Mouse (Mus musculus) gastrocnemius, postnatal 4 days (tissue): ENCODE results near the gene 4930407I10Rik. TPM values are rescaled to one million over a fixed set of nuclear protein-coding genes. Genes with fewer than 3 reads are reported as not detected.

Source experiments
- DNase-seq, 2 experiments: peaks; one replicate each; pipeline ENCODE4 v3.0.0; 2021 to 2022; ENCODE audit warnings: low spot score in 2 of 2, mixed read lengths in 2 of 2
- total RNA-seq, 2 experiments: library from RNA; stranded (reverse); gene quantifications; 2 replicates each; pipeline ENCODE4 v1.2.3; 2021

4930407I10Rik gene
- total RNA-seq, 2 experiments from 2014 or later: not detected

DNA sequence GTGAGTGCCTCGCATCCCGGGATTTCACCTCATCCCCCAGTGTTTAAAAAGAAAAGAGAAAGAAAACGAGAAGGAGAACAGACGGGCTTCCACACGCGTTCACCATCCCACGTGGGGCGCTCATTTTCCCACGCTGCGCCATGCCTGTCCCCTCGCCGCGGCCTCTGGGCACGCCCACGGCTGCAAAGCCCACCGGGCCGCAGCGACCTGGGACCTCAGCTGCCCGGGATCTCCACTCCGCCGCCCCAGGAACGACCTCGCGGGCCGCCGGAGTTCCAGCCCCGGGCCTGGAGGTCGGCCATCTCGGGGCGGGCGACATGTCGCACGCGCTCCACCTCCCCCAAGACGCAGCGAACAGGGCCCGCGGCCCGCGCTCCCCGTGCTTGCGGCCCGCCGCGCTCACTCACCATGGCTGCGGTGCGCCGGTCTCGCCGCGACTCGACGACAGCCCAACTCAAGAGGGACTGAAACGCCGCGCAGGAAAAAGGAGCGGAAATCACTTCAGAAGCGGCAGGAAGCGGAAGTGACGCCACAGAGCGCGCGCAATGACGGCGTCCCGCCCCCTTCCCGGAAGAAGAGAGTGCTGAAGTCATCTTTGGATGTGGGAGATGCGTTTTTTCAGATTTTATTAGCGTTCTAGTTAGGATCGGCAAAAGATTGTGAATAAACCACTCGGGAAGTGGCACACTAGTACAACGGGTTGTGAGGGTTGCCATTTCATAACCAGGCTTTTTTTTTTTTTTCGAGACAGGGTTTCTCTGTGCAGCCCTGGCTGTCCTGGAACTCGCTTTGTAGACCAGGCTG lies 11.7 kb upstream of the 4930407I10Rik start, which contains the start of gene Snu13:
Snu13 (minus strand) TSS at position 519 of the 804 bp plus-strand sequence.
- DNase-seq: peak; percentile 82 to 93

DNA sequence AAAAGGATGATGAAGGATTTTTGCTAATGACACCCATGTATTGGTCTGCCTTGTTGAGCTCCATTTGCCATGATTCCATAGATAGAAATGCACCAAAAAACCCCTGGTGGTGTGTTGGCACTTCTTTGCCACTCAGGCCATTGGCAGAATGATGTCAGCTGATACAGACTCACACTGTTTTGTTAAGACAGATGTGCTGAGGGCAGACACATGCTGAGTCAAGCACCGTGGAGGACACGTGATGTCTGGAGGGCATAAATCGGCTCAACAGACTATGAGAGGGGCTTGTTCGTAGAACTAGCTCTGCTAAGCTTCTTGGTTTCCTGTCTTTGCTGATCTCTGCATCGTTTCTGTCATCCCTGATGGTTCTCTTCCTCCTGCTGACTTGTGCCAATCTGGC lies 6.4 kb upstream of the 4930407I10Rik start:
- no peak for DNase-seq

DNA sequence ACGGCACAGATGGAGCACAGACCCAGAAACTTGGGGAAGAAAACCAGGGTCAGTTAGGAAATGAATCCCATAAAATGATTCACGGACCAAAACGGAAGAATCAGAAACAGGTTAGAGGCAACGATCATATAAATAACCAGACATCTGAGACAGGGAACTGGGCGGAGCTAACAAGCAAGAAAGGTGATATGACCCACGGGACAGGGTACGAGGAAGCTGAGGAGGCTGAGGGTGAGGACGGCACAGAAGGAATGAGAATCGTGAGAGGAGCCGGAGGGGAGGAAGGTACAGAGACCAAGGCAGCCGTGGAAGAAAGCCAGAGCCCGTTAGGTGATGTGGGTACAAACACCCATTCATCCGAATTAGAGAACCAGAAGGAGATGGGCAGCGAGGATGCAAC lies 5.0 kb downstream of the 4930407I10Rik start:
- no peak for DNase-seq

DNA sequence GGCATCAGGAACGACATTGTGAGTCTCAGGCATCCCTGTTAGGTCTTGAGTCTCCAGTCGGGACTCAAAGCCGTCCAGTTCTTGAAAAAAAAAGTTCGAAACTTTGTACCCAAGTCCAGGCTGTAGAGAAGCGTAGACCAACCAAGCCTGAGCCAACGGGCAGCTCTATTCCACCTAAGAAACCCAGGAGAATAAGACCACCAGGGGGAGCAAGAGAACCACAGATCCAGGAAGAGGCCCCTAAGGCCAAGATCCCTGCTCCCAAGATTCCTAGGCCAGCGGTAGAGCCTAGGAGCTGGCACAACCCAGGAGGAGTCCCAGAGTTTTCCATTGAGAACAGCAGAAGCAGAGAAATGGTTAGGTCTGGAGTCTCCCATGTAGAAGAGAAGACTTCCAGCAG lies 6.6 kb downstream of the 4930407I10Rik start:
- DNase-seq: peak; percentile 60 to 72

DNA sequence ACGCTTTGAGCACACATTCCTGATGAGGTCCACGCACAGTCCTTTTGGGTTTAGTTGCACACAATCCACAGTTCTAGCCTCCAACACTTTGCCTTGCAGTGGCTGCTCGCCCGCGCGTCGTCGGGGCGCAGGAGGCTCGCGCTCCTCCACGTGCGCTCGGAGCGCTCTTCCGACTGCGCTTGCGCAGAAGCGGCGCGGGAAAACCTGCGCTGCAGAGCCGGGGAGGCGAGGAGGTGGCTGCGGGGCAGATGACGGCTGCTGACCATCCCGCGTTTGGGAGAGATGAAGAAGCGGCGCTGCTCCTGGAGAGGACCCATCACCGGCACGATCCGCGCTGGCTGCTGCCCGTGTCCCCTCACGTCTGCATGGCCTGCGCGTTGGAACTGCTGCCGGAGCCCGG lies 10.9 kb downstream of the 4930407I10Rik start, which contains the start of gene Mei1:
Mei1 (plus strand) TSS at position 99 of the 400 bp plus-strand sequence.
- no peak for DNase-seq

DNA sequence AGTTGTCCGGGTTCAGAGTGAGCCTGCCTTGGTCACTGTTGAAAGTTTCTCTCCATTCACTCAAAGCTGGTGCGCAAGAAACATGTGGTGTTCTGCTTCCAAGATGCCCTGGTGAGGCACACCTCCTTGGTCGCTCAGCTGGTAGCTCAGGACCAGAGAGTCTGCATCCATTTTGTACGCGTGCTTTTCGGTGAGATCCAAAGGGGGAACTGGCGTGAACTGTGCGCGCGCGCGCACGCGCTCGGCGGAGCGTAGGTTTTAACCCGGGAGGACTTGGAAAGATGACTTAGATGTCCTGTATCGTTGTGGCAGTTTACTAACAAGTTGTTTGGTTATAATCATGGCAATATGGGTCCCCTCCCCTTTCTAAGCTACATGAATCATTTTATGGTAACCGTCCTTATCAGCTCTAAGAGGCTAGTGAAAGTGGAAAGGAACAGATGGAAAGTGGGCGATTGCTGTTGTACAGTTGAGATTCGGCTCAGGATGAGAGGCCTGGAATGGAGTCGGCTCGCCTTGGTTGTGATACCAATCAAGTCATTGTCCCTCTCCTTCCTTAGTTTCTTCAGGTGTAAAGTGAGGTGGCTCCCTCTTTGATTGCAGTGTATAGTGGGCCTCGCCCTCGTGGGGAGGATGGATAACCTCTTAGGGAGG lies 13.0 kb downstream of the 4930407I10Rik start:
- DNase-seq: no peak

DNA sequence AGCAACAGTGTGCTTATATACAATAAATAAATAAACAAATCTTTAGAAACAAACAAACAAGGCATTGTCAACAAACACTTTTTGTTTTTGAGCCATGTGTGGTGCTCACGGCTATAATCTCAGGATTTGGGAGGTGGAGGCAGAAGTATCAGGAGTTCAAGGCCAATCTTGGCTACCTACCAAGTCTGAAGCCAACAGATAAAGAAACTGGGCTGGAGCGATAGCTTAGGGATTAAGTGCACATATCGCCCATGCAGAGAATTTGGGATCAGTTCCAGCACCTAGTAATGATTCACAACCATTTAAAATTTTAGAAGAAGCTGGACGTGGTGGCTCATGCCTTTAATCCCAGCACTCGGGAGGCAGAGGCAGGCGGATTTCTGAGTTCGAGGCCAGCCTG lies 14.5 kb downstream of the 4930407I10Rik start:
- no peak for DNase-seq

DNA sequence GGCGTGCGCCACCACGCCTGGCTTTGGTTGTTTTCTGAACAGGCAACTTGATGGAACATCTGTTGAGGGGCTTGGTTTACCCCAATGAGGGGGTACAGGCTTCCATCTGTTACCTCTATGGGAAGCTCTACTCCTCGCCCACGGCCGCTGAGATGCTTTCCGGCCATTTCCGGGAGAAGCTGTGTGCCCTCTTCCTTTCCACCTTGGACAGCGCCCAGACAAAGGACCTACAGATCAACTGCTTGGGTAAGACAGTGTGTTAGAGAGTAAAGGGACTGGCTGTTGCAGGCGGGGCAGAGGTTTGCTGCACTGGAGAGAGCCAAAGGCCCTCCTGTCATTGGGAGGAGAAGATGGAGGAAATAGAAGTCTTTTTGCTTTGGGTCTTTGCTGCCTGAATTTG lies 20.9 kb downstream of the 4930407I10Rik start:
- DNase-seq: no peak

DNA sequence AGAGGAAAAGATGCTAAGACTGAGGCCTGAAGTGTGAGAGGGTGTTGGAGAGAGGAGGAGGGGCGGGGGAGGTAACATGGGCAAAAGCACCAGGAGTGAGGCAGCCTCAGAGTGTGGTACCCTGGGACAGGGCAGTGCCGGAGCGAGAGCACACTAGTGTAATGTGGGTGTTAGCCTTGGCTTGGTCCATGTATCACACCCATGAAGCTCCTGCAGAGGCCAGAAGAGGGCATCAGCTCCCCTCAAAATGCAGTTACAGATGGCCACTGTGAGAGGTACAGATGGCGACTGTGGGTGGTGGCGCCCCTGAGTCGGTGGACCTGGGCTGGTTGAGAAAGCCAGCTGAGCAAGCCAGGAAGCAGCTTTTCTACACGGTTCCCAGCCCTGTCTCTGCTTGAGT lies 22.2 kb downstream of the 4930407I10Rik start:
- no peak for DNase-seq

DNA sequence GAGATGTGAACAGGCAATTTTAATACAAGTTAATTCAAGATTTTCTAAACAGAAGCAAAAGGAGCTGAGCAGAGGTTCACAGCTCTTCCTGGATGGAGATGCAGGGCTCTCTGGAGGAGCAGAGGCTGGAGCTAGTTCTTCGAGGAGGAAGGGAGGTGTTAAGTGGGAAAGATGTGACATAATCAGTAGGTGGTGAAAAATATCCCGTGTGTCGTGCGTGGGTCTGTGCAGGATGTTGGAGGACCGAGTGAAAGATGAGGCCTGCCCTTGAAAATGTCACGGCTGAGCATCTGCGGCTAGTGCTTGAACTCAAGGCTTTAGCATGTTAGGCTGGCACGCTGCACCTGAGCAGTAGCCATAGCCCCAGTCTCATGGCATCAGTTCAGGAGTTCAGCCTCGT lies 26.7 kb downstream of the 4930407I10Rik start:
- DNase-seq: no peak

DNA sequence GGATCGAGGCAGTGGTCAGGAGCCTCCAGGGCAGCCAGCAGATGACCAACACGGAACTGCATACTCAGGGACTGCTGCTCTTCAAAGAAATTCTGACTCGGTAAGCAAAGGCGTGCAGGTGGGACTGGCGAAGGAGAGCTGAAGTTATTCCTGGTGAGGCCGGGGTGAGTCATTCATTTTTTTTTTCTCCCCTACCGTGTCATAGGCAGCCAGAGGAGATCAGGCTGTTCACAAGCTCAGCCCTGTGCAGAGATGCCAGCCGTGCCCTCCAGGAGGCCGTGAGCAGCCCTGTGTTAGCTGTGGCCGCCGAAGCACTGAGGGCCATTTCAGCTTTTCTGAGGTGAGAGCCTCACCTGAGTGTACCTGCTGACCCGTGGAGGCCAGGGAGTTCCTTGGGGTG lies 27.2 kb downstream of the 4930407I10Rik start:
- DNase-seq: no peak

DNA sequence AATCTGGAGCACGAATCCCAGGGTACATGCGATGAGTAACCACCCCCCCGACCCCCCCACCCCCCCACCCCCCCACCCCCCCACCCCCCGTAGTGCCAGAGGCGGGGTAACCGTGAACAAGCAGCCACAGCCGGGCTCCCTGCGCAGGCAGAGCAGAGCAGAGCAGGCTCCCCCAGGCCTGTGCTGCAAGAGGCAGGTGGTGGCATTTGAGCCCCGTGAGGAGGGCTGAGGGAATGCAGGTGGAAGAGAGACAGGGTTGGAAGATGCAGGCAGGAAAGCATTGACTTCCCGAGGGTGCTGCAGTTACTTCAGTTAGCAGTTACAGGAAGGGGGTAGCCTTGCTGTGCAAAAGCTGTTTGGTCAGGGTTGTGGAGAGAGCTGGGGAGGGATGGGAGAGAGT lies 28.3 kb downstream of the 4930407I10Rik start:
- DNase-seq: no peak

DNA sequence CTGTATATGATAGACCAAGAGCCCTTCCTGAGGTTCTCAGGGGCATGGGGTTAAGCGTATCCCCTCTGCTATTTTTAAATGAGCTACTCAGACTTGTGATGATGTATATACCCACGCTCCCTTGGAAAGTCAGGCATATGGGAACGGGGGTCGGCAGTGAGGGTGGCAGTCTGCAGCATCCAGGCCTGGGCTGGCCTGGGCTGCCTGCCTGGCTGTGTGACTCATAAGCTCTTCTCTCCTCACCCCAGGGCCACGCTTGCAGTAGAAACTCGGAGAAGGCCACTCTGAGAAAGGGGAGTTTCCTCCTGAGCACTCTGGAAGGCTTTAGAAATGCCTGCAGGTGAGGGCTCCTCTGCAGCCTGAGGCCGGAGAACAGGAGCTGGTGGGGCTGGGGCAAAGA lies 32.1 kb downstream of the 4930407I10Rik start:
- no peak for DNase-seq

DNA sequence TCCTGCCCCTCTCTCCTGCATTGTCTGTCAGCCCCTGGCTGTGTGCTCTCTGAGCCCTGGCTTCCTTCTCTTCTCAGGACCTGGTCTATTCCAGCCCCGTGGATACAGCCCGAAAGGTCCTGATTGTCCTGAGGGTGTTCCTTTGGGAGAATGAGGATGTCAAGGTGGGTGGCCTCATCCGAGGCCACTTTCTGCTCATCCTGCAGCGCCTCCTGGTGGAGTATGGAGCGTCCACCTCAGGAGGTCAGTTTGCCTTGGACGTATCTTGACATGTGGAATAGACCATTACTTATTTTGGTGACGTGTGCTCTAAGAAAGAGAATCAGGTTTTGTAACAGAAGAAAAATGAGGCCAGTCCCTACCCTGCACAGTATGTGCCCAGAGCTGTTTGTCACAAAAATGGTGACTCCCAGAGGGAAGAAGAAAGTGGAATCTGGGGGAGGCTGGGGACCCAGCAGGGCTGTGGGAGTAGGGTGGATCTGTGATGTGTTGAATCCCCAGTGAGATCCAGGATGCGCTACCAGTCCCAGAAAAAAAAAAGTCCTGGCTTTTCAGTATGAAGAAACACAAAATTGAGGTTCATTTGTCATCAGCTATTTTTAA lies 48.1 kb downstream of the 4930407I10Rik start:
- DNase-seq: peak in 1 of 2 experiments; percentile 66

Other genes with a start within 250 kb of the 4930407I10Rik start
- gene Tob2, start 200.4 kb upstream of the 4930407I10Rik start, total RNA-seq: 10 to 100 TPM; 34.5 to 44.1 TPM
- gene Phf5a, start 187.2 kb upstream of the 4930407I10Rik start, total RNA-seq: 10 to 100 TPM; 48.9 to 55.8 TPM
- gene Aco2, start 186.8 kb upstream of the 4930407I10Rik start, total RNA-seq: 100 to 1,000 TPM; 650 to 720 TPM
- 10 to 100 TPM; 14.1 to 16.5 TPM for gene Polr3h, start 132.9 kb upstream of the 4930407I10Rik start, total RNA-seq
- gene Csdc2, start 122.4 kb upstream of the 4930407I10Rik start, total RNA-seq: 1 to 10 TPM; 9.1 to 9.4 TPM
- 10 to 100 TPM; 20.3 to 21.6 TPM for gene Pmm1, start 98.2 kb upstream of the 4930407I10Rik start, total RNA-seq
- not detected for gene 1700029P11Rik, start 78.6 kb upstream of the 4930407I10Rik start, total RNA-seq
- gene Xrcc6, start 71.3 kb upstream of the 4930407I10Rik start, total RNA-seq: 10 to 100 TPM; 26.2 to 28.6 TPM
- 10 to 100 TPM; 21.9 to 23.9 TPM for gene Desi1, start 25.3 kb upstream of the 4930407I10Rik start, total RNA-seq
- gene Snu13, start 11.6 kb upstream of the 4930407I10Rik start, total RNA-seq: 10 to 100 TPM; 60.2 to 64.0 TPM
- gene Mei1, start 10.8 kb downstream of the 4930407I10Rik start, total RNA-seq: under 1 TPM in 1 of 2 experiments, not detected in 1; 0.16 TPM
- 10 to 100 TPM; 45.5 to 49.4 TPM for gene Ccdc134, start 68.8 kb downstream of the 4930407I10Rik start, total RNA-seq
- 10 to 100 TPM; 77.9 to 96.4 TPM for gene Srebf2, start 88.0 kb downstream of the 4930407I10Rik start, total RNA-seq
- under 1 TPM in 1 of 2 experiments, not detected in 1; 0.23 TPM for gene Shisa8, start 153.7 kb downstream of the 4930407I10Rik start, total RNA-seq
- under 1 TPM in 1 of 2 experiments, not detected in 1; 0.66 TPM for gene Tnfrsf13c, start 165.2 kb downstream of the 4930407I10Rik start, total RNA-seq
- gene Cenpm, start 185.6 kb downstream of the 4930407I10Rik start, total RNA-seq: 10 to 100 TPM in 1 of 2 experiments, 1 to 10 TPM in 1; 8.5 to 14.4 TPM
- gene 1500009C09Rik, start 193.2 kb downstream of the 4930407I10Rik start, total RNA-seq: not detected
- gene Sept3, start 215.7 kb downstream of the 4930407I10Rik start, total RNA-seq: 1 to 10 TPM; 1.2 to 1.9 TPM
- gene Wbp2nl, start 239.8 kb downstream of the 4930407I10Rik start, total RNA-seq: not detected